Mouse (Mus musculus) G1E (cell line): ENCODE measurements around the gene Sars2.

Experiments
- CTCF ChIP-seq: IDR thresholded peaks from 2 replicates; pipeline ENCODE4 v1.5.1; 2012; ENCODE audit warnings: low read depth, low read length, inconsistent platforms, mixed read lengths
- GATA1 ChIP-seq: IDR thresholded peaks from 2 replicates; pipeline ENCODE4 v1.6.1; 2012; ENCODE audit warnings: borderline replicate concordance, low read length, inconsistent platforms, mixed read lengths
- GATA2 ChIP-seq: IDR thresholded peaks from 2 replicates; pipeline ENCODE4 v1.6.1; 2012; ENCODE audit warnings: low read depth, low read length, inconsistent platforms, borderline replicate concordance
- POLR2AphosphoS5 ChIP-seq: IDR thresholded peaks from 2 replicates; pipeline ENCODE4 v1.6.1; 2012; ENCODE audit warnings: low read depth, low read length, inconsistent platforms; ENCODE audit not compliant: insufficient replicate concordance
- TAL1 ChIP-seq: conservative IDR thresholded peaks from 2 replicates; pipeline ENCODE4 v1.6.1; 2012; ENCODE audit warnings: low read depth, low read length, inconsistent platforms, mixed read lengths

- TF ChIP-seq POLR2AphosphoS5 (no peak), CTCF (no peak), TAL1 (no peak), GATA1 (no peak), GATA2 (no peak)
These were observed 52.7 kb downstream of the Sars2 start for GRCm38 (mm10) chr7:28794496-28794895.
